Mouse (Mus musculus): ENCODE results near the gene Cds2. TPM values are rescaled to one million over a fixed set of nuclear protein-coding genes. Genes with fewer than 3 reads are reported as not detected.
"Not testable (repeated sequence)": the region's sequence is repeated elsewhere in the genome, so short reads cannot be mapped to it uniquely, and the experiment has no call there.

Gene Cds2
- polyA plus RNA-seq, 1 experiment = 38.4 TPM

DNA sequence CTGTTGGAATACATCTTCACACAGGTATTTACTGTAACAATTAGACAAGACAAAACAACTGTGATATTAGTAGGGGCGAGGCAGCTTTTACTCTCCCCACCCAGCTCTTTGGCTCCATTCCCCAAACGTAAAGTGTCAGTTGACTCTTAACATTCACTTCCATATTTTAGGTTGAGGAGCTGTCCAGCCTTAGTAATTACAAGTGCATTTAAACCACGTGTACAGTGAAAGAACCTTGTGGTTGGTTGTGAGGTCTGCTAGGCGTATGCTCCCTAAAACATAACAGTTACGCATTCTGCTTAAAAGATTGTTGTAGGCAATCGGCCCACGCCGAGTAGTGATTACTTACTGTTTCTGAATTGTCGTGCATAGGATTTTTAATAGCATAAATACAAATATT is 2.2 kb downstream of the Cds2 start:
- no peak for DNase-seq (ENCODE audit: low spot score)

DNA sequence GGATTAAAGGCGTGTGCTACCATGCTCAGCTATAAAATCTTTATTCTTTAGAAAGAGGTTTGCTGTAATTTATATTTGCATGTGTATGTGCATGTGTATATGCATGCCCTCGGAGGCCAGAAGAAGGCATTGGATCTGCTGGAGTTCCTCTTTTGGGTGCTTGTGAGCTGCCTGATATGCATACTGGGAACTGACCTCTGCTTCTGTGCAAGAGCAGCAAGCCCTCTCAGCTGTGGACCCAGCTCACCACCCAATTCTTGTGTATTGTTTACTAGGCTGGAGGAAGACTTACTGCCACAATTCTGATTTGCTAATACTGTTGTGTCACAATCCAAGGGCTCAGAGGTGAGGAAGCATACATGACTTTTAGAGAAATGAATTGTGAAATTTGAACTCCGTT is 3.1 kb downstream of the Cds2 start:
- DNase-seq (ENCODE audit: low spot score) = no peak

DNA sequence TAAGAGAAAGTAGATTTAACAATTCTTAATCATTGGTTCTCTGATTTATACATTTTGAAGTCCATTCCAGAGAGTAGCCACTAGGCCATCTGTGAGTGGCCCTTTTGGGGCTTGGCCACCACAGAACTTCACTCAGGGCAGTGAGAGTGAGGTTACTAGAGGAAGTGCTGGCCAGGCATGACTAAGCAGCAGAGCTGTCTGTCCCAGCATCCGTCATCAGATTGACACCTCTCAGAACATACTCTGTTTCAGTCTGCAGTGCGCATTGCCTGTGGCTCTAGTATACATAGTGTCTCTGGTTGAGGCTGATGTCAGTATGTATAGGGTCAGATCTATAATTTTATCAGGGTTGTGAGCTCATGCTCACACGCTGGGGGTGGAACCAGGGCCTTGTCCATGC is 6.3 kb downstream of the Cds2 start:
- DNase-seq (ENCODE audit: low spot score) = no peak

GRCm38 (mm10) chr2:132270331-132270951 is 7.5 kb downstream of the Cds2 start:
- no peak for DNase-seq (ENCODE audit: low spot score)

DNA sequence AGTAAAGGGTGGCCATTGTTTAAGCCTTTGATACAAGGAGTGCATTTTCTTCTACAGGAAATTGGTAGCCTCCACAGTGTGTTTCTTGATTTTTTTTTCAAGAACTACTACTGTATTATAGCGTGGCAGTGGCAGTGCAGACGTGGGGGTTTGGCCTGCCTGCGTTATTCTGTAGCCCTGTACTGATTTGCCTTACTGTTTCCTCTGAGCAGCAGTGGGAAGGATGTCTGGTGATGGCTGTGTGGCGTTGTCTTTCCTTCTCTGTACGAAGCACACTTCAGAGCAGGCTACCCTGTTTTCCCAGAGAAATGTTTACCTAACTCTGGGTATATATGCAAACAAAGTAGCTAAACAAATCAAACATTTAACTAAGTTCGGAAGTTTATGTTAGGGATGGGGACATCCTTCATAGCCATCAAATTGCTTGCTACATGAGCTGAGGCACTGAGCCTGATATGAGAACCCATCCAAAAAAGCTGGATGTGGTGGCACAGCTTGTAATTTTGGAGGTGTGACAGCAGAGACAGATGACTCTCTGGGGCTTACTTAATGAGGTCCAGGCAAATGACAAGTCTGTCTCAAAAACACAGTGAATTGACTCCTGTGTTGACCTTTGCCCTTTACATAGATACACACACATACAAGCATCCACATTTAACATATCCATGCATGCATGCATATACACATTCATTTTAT is 9.9 kb downstream of the Cds2 start:
- DNase-seq (ENCODE audit: low spot score) = no peak

DNA sequence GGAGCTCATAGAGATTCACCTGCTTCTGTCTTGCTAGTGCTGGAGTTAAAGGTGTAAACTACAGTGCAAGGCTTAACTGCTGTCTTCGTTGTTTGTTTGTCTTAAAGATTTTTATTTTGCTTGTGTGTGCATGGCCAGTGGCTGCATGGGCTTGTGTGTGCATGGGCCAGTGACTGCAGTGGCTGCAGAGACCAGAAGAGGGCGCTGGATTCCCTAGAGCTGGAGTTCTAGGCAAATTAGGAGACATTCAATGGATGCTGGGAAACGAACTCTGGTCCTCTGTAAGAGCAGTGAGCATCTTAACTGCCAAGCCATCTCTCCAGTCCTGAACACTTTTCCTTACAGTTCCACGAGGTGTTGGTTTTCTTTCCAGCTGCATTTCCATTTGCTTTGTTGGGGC is 12.6 kb downstream of the Cds2 start:
- DNase-seq (ENCODE audit: low spot score) = no peak

- DNase-seq (ENCODE audit: low spot score) = no peak
These were observed 13.3 kb downstream of the Cds2 start for GRCm38 (mm10) chr2:132276249-132276648.

DNA sequence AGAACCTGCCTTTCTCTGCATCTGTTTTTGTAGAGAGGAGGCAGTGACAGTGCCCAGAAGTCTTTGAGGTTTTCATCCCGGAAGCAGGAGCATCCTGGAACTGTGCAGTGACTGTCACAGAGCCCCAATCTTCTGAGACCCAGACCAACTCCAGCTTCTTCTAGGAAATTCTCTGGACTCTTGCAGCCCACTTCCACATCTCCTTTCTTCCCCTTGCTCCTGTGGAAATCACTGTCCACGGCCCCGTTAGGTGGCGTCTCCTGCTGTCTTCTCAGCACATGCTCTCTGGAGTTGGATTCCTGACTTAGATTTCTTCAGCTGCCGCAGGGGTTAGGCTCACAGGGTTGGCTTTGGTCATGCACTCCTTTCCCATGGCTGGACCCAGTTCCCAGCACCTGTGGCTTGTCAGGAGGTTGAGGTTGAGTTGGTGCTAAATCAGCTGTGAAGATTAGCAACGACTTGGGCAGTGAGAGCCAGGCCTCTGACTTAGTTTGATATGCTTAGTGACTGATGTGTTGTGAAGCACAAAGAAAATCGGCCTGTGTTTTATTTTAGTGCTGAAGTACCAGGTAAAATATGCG is 15.4 kb downstream of the Cds2 start:
- DNase-seq (ENCODE audit: low spot score) = no peak

DNA sequence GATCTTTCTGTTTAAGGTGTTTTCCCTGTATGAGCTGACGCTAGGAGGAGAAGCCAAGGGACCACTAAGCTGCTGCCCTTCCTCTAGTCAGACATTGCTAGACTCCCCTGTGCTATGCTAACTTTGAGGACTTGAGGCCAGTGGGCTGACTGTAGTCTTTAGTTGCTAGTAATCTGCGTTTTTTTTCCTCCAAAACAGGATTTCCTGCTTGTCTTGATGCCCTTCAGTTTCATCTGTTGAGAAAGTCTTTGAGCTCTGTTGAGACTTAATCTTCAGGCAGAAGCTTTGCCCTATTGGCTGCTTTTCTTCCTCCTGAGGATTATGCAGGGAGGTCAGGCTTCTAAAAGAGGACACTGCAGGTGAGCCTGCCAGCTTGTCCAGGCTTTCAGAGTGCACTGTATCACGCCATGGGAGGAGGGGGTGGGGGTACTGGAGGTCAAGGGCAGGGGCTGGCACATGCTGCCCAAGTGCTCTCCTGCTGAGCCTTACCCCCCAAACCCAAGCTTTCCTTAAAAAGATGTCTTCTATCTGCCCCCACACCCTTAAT is 16.5 kb downstream of the Cds2 start:
- DNase-seq (ENCODE audit: low spot score) = no peak

DNA sequence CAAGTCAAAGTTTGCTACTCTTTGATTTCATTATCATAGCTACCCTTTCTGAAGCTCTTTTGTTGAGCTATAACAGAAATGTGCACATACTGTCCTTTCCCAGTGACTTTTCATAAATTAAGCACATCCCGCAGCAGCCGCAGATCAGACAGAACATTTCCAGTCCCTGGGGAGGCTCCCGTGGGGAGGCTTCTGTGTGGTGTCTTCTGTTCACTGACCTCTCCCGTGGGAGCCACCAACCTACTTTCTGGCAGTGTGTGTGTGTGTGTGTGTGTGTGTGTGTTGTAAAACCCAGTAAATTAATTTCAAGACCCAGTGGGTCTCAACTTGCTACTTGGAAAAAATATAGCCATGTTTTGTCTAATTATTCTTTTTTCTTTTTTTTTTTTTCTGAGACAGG is 17.0 kb downstream of the Cds2 start:
- no peak for DNase-seq (ENCODE audit: low spot score)

GRCm38 (mm10) chr2:132280518-132281120 is 17.7 kb downstream of the Cds2 start:
- no peak for DNase-seq (ENCODE audit: low spot score)

- no peak for DNase-seq (ENCODE audit: low spot score)
These were observed 18.9 kb downstream of the Cds2 start for GRCm38 (mm10) chr2:132281560-132282452.

DNA sequence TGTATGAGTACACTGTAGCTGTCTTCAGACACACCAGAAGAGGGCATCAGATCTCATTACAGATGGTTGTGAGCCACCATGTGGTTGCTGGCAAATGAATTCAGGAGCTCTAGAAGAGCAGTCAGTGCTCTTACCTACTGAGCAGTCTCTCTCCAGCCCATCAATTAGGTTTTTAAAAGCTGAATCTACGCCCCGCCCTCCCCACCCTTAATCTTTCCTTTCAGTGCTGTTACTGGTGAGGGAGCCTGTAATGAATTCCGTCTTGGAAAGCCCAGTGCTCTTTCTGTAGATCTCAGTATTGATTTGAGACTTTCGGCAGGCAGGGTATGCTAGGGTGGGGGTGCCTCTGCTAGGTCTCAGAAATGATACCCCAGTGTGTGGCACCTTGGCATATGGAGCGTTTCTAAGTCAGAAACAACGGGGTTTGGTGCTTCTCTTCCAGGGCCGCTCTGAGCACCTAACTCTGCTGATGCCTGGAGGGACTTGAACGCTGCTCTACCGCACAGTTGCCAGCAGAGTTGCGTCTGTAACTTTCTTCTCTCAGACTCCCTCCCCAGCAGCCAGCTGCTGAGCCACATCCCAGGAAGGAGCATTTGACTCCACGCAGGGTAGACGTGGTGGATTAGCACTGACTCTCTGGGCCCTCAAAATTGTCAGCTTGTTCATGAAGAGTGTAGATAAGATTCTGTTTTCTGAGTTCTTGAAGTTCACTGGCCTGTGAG is 19.7 kb downstream of the Cds2 start:
- no peak for DNase-seq (ENCODE audit: low spot score)

DNA sequence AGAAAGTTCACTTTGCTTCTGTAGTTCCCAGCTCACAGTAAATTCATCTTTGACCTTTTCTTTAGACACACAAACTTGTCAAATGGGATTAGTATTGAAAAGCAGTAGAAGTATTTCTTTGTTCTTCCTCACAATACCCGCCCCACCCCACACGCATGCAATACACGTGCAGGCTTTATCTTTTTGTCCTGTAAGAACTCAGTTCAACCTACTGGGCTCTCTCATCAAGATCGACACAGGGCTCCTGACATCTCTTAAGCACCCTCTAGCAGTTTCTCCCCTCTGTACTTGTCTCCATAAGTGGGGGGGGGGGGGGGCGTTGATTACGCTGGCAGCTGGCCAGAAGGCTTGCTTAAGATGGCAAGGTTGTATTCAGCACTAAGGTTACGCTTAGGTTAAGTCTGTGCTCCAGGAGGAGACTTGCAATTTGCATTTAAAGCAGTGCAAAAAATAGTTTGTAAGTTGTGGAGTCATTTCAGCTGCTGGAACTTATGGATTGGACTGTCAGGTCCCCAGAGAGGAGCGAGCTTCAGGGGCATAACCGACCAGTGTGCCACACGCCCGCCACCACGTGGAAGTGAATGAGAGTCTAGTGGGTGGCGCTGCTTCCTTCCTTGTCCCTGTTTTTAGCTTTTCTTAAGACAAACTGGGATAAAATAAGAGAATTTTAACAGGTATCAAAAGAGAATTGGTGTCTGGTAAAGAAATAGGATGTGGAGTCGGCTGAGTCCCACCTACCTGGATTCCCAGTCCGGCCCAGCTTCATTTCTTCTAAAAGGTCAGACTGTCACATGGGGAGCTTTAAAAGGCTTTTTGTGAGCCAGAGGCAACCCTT is 20.5 kb downstream of the Cds2 start:
- no peak for DNase-seq (ENCODE audit: low spot score)

GRCm38 (mm10) chr2:132284492-132285139 is 21.7 kb downstream of the Cds2 start:
- DNase-seq (ENCODE audit: low spot score) = no peak

- not testable (repeated sequence) for DNase-seq (ENCODE audit: low spot score)
These were observed 22.8 kb downstream of the Cds2 start for GRCm38 (mm10) chr2:132285722-132286121.

DNA sequence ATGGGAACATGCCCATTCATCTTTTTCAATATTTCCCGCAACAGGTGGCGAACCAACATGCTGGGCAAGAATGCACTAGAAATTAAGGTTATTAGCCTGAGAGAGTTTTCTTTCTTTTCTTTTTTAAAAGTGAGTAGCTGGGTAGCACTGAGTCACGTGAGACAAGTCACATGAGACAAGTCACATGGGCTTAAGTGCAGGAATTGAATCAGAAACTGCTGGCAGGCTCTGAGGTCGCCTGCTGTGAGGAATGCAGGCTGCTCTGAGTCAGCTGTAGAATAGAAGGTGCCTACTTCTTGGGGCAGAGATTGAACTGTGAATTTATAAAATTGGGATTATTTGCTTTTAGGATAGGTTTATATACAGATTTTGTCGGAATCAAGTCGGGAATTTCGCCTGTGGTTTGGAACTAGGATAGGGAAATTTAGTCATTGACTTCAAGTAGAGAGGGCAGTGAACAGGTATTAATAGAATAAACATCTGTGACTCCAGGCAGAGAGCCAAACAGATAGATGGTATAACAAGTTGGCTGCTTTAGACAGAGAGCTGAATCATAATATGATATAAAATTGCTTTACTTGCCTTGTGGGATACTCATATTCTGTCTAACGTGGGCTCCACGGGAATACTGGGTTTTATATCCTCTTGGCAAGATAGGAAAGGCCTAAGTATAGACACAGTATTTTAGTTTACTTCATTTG is 23.6 kb downstream of the Cds2 start:
- no peak for DNase-seq (ENCODE audit: low spot score)

- not testable (repeated sequence) for DNase-seq (ENCODE audit: low spot score)
These were observed 26.3 kb downstream of the Cds2 start for GRCm38 (mm10) chr2:132289213-132289612.

DNA sequence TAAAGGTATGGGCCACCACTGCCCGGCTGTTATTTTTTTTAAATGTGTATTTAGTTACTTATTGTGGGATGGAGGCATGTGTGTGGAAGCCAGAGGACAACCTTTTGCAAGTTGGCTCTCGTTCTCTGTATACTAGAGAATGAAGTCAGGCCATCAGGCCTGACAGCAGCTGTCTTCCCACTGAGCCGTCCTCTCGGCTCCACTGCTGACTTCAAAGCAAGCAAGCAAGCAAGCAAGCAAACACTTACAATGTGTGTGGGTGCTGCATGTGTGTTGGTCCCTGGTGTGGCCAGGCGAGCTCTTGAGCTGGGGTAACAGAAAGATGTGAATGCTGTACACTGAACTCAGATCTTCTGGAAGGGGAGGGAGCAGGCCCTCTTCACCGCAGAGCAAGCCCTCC is 27.9 kb downstream of the Cds2 start:
- DNase-seq (ENCODE audit: low spot score) = no peak
